Mouse (Mus musculus) lung, postnatal 0 days (tissue): ENCODE data around the gene Slc7a10.

Source experiments
- CTCF ChIP-seq: IDR thresholded peaks from 2 replicates; pipeline ENCODE4 v1.5.1; 2016; ENCODE audit warnings: antibody characterized with exemption, mild to moderate bottlenecking
- EP300 ChIP-seq: IDR thresholded peaks from 2 replicates; pipeline ENCODE4 v1.6.1; 2016; ENCODE audit warnings: antibody characterized with exemption, mild to moderate bottlenecking, control low read depth

- TF ChIP-seq EP300 (no peak), CTCF (no peak)
Measured at GRCm38 (mm10) chr7:35139880-35140279, 46.3 kb upstream of the Slc7a10 start.
